Mouse (Mus musculus) brain, adult 2 months (tissue): ENCODE measurements around the gene Osbpl9.
A peak's percentile ranks its signal among the peaks of the same experiment; 100 is the strongest.

Experiments
- DNase-seq: peaks from one replicate; pipeline ENCODE4 v3.0.0; 2011; ENCODE audit warnings: low read depth, low spot score

The Osbpl9 gene

DNA sequence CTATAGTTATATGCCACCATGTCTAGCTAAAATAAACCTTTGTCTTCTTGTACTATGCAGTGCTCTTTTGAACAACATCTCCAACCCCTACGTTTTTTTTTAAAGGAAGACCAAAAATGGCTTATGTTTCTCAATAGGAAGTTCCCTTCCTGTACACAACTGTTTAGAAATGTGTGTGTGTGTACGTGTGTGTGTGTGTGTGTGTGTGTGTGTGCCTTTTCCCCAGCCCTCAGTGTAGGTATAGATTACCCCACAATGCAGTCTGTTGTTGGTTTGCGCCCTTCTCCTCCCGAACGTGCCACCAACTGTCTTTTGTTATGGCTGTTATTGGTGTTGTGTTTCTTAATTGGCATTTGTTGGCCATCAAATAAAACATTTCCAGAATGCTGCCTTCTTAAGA is 5.5 kb upstream of the Osbpl9 start:
- DNase-seq, result no peak

DNA sequence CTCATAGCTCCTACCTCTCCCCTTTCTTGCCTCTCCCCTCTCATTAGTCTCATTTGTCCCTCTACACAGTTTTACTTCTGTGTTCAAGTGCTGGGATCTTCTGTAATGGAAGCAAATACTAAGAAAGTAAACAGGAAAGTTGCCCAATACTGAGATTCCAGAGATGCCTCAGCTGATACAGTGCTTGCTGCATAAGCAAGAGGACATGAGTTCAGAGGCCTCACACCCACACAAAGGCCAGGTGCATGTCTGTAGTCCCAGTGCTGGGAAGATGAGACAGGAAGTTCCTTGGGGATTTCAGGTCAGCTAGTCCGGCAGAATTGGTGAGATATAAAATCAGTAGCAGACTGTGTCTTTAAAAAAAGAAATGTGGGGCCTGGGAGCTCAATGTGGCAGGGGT is 2.3 kb upstream of the Osbpl9 start:
- no peak for DNase-seq

DNA sequence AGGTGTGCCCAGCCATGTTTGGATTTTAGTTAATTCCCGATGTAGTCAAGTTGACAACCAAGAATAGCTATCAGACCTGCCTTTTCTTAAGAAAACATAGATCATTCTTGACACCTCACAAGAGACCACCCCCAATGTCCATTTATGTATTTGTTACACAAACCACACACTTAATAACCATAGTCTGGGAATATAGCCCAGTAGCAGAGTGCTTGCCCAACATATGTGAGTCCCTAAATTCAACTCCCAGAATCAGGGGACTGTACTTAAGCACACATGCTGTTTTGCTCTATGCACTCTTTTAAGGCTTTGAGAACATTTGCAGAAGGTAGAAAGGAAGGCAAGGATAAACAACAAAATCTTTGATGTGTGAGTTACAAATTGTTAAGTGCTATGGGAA is 1.9 kb upstream of the Osbpl9 start:
- no peak for DNase-seq

- no peak for DNase-seq
Measured at GRCm38 (mm10) chr4:109199069-109199468, 3.0 kb downstream of the Osbpl9 start.

- DNase-seq, result no peak
Measured at GRCm38 (mm10) chr4:109195900-109196629, 6.0 kb downstream of the Osbpl9 start.

GRCm38 (mm10) chr4:109193886-109194285 is 8.2 kb downstream of the Osbpl9 start:
- no peak for DNase-seq

DNA sequence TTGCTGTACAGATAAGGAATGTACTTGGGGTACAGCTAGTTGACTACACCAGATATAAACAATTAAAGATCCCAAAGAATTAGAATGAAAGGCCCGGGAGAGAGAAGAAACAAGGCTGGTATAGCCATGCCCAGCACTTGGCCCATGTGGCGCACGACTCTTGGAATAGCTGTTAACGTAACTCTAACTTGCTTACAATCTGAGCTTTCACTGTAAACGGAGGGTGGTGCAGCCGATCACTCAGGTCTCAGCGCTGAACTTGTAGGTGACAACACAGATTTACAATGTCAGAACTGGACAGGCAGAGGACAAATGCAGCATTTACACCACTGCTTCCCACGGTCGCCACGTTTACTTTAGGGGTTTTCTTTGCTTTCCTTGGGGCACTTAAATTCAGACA is 10.5 kb downstream of the Osbpl9 start:
- DNase-seq, result no peak

DNA sequence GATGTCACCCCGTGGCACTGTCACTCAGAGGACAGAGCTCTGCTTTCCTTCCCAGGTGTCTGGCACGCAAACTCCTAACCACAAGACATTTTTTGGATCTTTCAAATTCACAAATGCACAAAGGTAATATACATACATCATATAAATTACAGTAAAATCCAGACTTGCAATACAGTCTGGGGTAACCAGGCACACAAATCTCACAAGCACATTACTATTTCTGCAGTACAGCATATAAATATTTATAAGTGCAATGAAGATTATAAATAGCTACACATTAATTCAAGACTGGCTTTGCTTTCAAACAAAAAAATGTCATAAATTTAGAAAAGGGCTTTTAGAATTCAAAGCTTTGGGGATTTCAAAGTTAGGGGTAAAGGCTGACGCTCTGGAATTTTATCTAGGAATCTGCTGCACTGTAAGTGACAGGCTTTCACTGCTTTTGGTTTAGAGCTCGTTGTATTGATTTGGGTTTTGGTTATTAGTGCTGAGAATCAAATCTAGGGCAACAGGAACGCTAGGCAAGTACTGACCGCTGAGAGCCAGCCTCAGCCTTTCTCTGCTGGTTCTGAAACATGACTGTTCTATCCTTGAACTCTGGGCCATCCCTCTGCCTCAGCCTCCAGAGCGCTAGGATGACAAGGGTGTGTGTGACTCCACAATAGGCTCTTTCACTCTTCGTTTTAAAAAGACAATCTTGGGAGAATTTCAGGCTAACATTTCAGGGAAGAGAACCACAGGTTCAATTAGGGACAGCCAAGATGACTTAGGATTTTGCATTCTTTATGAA is 16.3 kb downstream of the Osbpl9 start:
- DNase-seq, result no peak

- DNase-seq, result no peak
Measured at GRCm38 (mm10) chr4:109175677-109176076, 26.4 kb downstream of the Osbpl9 start.

GRCm38 (mm10) chr4:109173775-109174440 is 28.2 kb downstream of the Osbpl9 start:
- peak; percentile 43 for DNase-seq

DNA sequence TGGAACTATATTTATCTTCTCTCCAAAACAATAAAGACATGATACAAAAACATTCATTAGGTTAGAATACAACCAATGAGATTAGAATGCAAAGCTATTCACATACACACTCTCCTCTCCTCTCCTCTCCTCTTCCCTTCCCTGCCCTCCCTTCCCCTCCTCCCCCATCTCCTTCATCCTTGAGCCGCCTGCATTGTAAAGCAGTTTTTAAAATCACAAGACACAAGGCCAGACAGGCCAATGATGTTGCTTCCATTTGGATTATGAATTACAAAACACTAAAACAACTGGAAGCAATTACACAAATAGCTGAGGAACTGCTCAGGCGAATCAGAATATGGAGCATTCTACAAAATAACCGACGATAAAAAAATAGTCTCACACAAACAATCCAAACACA is 28.7 kb downstream of the Osbpl9 start:
- DNase-seq, result no peak

DNA sequence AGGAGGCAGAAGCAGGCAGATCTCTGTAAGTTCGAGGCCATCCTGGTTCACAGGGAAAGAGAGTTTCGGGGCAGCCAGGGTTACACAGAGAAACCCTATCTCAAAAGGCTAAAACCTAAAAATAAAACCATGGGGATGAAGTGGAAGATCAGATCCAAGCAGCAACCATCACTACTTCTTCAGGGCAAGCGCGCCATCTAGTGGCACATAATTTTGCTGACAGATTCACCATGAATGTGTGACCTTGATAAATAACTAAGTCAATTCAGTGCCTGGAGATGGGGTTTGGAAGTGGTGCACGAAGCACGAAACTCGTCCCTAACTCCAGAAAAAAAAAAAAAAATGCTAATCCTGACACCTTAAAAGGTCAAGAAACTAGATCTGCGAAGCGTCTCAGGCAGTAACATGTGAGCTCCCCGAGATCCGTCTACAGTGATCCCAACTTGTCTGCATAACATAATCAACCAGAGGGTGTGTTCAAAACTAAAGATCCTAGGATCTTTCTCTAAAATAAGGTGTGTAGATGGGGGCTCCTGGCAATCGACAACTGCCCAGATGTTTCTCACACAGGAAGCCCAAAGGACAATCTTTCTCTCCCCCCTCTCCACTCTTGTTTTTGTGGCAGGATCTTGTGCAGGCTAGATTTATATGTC is 36.4 kb downstream of the Osbpl9 start:
- peak; percentile 92 for DNase-seq

DNA sequence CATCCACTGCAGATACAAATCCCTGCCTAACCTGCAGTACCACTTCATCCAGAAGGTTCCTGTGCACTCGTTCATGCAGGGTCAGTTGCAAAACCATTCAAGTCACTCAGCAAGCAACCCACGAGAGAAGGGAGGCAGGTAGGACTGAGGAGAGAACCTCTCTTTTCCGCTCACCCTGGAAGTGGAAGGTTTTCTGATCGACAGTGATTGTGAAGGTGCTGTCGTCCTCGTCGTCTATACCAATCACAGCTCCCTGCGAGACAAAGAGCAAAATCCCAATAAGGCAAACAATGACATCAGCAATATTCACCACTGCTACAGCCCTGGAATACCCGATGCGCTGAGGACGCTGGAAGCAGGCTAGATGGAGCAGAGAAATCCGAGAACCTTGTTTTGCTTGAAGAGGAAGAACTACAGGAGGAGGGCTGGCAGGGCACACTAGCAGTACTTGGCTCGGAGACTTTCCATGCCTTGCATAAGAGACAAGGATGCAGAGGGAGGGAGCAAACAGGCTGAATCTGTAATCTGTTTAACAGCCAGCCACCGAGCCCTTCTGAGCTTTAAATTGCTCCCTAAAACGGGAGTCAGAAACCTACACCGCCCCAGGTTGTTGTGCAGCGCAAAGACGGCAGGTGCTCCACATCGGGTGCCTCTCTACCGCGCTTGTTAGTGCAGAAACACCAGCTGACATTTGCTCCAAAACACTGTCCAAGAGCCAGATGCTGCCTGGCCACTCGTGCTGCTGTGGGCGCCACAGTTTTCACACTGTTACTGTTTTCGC is 45.4 kb downstream of the Osbpl9 start:
- peak; percentile 89 for DNase-seq

DNA sequence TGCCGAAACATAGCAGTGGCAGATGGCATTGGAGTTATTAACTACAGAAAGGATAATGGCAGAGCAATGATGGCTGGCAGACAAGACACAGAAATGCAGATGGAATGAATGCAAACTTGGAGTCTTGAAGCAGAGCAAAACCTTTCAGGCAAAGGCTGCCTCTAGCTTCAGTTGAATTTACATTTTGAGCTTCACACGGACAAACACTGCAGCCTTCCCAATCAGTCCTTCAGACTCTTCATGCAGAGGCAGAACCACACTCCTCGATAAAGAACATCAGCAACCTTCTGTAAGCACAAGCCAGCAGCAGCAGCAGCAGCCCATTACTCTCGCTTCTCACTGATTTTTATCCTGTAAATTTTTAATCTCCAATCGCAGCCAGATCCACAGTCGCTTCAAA is 46.0 kb downstream of the Osbpl9 start:
- DNase-seq, result peak; percentile 54

- no peak for DNase-seq
Measured at GRCm38 (mm10) chr4:109150214-109150613, 51.9 kb downstream of the Osbpl9 start.

- no peak for DNase-seq
Measured at GRCm38 (mm10) chr4:109149411-109149810, 52.7 kb downstream of the Osbpl9 start.

- DNase-seq, result peak; percentile 70
Measured at GRCm38 (mm10) chr4:109147278-109148038, 54.6 kb downstream of the Osbpl9 start.

- DNase-seq, result no peak
Measured at GRCm38 (mm10) chr4:109143091-109143490, 59.0 kb downstream of the Osbpl9 start.

- DNase-seq, result peak; percentile 13
Measured at GRCm38 (mm10) chr4:109138551-109138950, 63.5 kb downstream of the Osbpl9 start.

DNA sequence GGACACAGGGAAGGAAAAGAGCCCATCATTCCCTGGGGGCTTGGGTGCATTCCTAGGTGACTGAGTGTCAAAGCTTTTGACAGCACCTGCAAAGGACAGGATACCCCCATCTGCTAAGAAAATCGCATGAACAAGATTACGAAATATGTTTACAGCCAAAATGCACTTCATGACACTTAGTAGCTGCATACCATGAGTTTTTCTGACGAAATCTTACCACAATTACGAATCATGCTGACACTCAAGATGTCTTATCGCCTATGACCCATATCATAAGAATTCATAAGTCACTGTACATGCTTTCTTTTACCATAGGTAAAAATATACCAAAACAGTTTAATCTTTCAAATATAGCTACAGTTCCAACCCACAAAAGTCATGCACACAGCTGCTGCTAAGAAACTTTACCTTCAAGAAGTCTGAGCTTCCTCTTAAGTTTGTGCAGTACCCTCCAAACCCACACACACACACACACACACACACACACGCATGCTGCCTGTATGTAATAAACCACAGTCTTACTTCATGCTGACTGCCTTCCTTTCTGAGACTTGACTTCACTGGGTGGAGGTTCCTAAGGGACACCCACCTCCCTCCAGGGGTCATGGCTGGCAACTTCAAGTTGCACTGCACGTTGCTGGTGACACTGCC is 65.5 kb downstream of the Osbpl9 start:
- no peak for DNase-seq
